Mouse (Mus musculus) limb, embryonic 14.5 days (tissue): ENCODE results near the gene Lsg1. TPM values are rescaled to one million over a fixed set of nuclear protein-coding genes. Genes with fewer than 3 reads are reported as not detected.

ENCODE experiments used
- ATAC-seq: fragments of 200-750 bp; cut with Nextera tagmentation; 2 replicates; pipeline ENCODE4 v1.8.0; 2017; ENCODE audit warnings: low read depth, moderate number of reproducible peaks, moderate TSS enrichment; ENCODE audit not compliant: low FRiP score
- DNase-seq: peaks from one replicate; pipeline ENCODE4 v3.0.0-alpha.2; 2015; ENCODE audit warnings: low spot score
- H3K27ac ChIP-seq: fragments of 300-500 bp; sonication (generic); replicated peaks from 2 replicates; pipeline ENCODE4 v1.5.1; 2014; ENCODE audit warnings: low read depth, mild to moderate bottlenecking, low read length, moderate library complexity, mixed read lengths
- H3K27me3 ChIP-seq: fragments of 300-500 bp; sonication (generic); 2 replicates; pipeline ENCODE4 v1.6.1; 2014; ENCODE audit warnings: low read length, mixed read lengths; ENCODE audit not compliant: control insufficient read depth, insufficient read depth
- H3K36me3 ChIP-seq: fragments of 300-500 bp; sonication (generic); 2 replicates; pipeline ENCODE4 v1.6.1; 2014; ENCODE audit warnings: mild to moderate bottlenecking, low read length, moderate library complexity, mixed read lengths; ENCODE audit not compliant: control insufficient read depth, insufficient read depth
- H3K4me1 ChIP-seq: fragments of 300-500 bp; sonication (generic); 2 replicates; pipeline ENCODE4 v1.6.1; 2014; ENCODE audit warnings: antibody characterized with exemption, low read length, mixed read lengths; ENCODE audit not compliant: control insufficient read depth, insufficient read depth
- H3K4me2 ChIP-seq: fragments of 300-500 bp; sonication (generic); replicated peaks from 2 replicates; pipeline ENCODE4 v1.6.1; 2014; ENCODE audit warnings: low read depth, mild to moderate bottlenecking, low read length, moderate library complexity; ENCODE audit not compliant: severe bottlenecking
- H3K4me3 ChIP-seq: fragments of 300-500 bp; sonication (generic); replicated peaks from 2 replicates; pipeline ENCODE4 v1.5.1; 2014; ENCODE audit warnings: low read length
- H3K9ac ChIP-seq: fragments of 300-500 bp; sonication (generic); 2 replicates; pipeline ENCODE4 v1.6.1; 2014; ENCODE audit warnings: mild to moderate bottlenecking, low read depth, low read length, moderate library complexity; ENCODE audit not compliant: severe bottlenecking
- H3K9me3 ChIP-seq: fragments of 300-500 bp; sonication (generic); 2 replicates; pipeline ENCODE4 v1.6.1; 2016; ENCODE audit warnings: low read length; ENCODE audit not compliant: control insufficient read depth
- POLR2A ChIP-seq: fragments of 200-500 bp; IDR thresholded peaks from 2 replicates; pipeline ENCODE4 v1.8.0; 2012; ENCODE audit warnings: inconsistent platforms, mild to moderate bottlenecking, moderate library complexity, borderline replicate concordance; ENCODE audit not compliant: insufficient read depth, insufficient read length; ENCODE audit errors: extremely low read depth
- WGBS: fragments of 180-500 bp; shearing (Covaris S2); extraction: QIAGEN DNeasy Blood & Tissue Kit; methylation state at CpG from one replicate; pipeline ENCODE4 v1.1.7; 2014; 5-methylcytosine and 5-hydroxymethylcytosine counted together
- polyA plus RNA-seq, 2 experiments: library from polyadenylated mRNA; depleted of rRNA in 1 of 2; stranded (reverse) in 1 of 2; unstranded in 1 of 2; fragments of >200 nt; fragmentation: Nextera tagmentation in 1 of 2; extraction: Ambion mirVana in 1 of 2; gene quantifications; 2 replicates each; pipeline versions ENCODE4 v1.2.1 to v1.2.3; 2012 to 2014

Gene Lsg1
- polyA plus RNA-seq, 2 experiments = 36.3 to 64.2 TPM

- no peak overlapping the region for H3K4me3 ChIP-seq
- ATAC-seq = no peak
- H3K27me3 ChIP-seq = no peaks in the 10 kb centered on the region
- 90% methylated on average over 5 of the region's 5 CpGs for WGBS
- no peak overlapping the region for H3K9ac ChIP-seq
- H3K4me1 ChIP-seq = no peaks in the 10 kb centered on the region
- no peak for TF ChIP-seq POLR2A
- peaks cover 69% of the 10 kb centered on the region for H3K36me3 ChIP-seq
- H3K4me2 ChIP-seq = no peak overlapping the region
- DNase-seq = no peak
- H3K27ac ChIP-seq = no peak overlapping the region
- peaks cover 18% of the 10 kb centered on the region for H3K9me3 ChIP-seq
These were observed 27.9 kb downstream of the Lsg1 start for GRCm38 (mm10) chr16:30559312-30559992.

- ATAC-seq = no peak
- no peak for TF ChIP-seq POLR2A
- Histone ChIP-seq H3K9me3 (peaks cover 21% of the 10 kb centered on the region), H3K4me3 (no peak overlapping the region), H3K9ac (no peak overlapping the region), H3K36me3 (peaks cover 16% of the 10 kb centered on the region), H3K27ac (no peak overlapping the region), H3K4me2 (no peak overlapping the region), H3K4me1 (peaks cover 12% of the 10 kb centered on the region; the same call in 1 of the 2 replicates), H3K27me3 (no peaks in the 10 kb centered on the region)
- no peak for DNase-seq
- WGBS = 94% methylated on average over 8 of the region's 8 CpGs
These were observed 33.3 kb downstream of the Lsg1 start for GRCm38 (mm10) chr16:30554109-30554508.

- Histone ChIP-seq H3K9me3 (peaks cover 21% of the 10 kb centered on the region), H3K4me2 (no peak overlapping the region), H3K27me3 (no peaks in the 10 kb centered on the region), H3K9ac (no peak overlapping the region; the same call in 1 of the 2 replicates), H3K27ac (peak overlapping the region; percentile 73), H3K36me3 (peaks cover 8% of the 10 kb centered on the region; the same call in 1 of the 2 replicates), H3K4me3 (no peak overlapping the region), H3K4me1 (peaks cover 12% of the 10 kb centered on the region; the same call in 1 of the 2 replicates)
- 41% methylated on average over 11 of the region's 11 CpGs for WGBS
- no peak for TF ChIP-seq POLR2A
- no peak for ATAC-seq
- peak; percentile 64 for DNase-seq
These were observed 34.6 kb downstream of the Lsg1 start for GRCm38 (mm10) chr16:30552621-30553338.

- peak within 1 kb of the TSS; percentile 85 for H3K9ac ChIP-seq
- H3K9me3 ChIP-seq = peaks cover 12% of the 10 kb centered on the region
- WGBS = 6% methylated on average over 14 of the region's 14 CpGs
- H3K4me3 ChIP-seq = peak within 1 kb of the TSS; percentile 64
- peaks cover 12% of the 10 kb centered on the region; the same call in 1 of the 2 replicates for H3K4me1 ChIP-seq
- H3K27ac ChIP-seq = peak within 1 kb of the TSS; percentile 50; the same call in 1 of the 2 replicates
- DNase-seq (no peak), ATAC-seq (peak; percentile 66)
- H3K36me3 ChIP-seq = 0 out of 2 replicates have a peak, but pooled peaks cover 9% of the 10 kb centered on the region
- H3K4me2 ChIP-seq = peak within 1 kb of the TSS; percentile 78
- H3K27me3 ChIP-seq = no peaks in the 10 kb centered on the region
- no peak for TF ChIP-seq POLR2A
These were observed 36.6 kb downstream of the Lsg1 start, which contains the start of gene Tmem44 for GRCm38 (mm10) chr16:30550748-30551192. TSS of gene Tmem44 (minus strand) at chr16:30550842.
